Mouse (Mus musculus): ENCODE measurements around the gene Stxbp1. TPM values are rescaled to one million over a fixed set of nuclear protein-coding genes. Genes with fewer than 3 reads are reported as not detected.

Stxbp1 gene
- polyA plus RNA-seq, 1 experiment = 5.5 TPM

DNA sequence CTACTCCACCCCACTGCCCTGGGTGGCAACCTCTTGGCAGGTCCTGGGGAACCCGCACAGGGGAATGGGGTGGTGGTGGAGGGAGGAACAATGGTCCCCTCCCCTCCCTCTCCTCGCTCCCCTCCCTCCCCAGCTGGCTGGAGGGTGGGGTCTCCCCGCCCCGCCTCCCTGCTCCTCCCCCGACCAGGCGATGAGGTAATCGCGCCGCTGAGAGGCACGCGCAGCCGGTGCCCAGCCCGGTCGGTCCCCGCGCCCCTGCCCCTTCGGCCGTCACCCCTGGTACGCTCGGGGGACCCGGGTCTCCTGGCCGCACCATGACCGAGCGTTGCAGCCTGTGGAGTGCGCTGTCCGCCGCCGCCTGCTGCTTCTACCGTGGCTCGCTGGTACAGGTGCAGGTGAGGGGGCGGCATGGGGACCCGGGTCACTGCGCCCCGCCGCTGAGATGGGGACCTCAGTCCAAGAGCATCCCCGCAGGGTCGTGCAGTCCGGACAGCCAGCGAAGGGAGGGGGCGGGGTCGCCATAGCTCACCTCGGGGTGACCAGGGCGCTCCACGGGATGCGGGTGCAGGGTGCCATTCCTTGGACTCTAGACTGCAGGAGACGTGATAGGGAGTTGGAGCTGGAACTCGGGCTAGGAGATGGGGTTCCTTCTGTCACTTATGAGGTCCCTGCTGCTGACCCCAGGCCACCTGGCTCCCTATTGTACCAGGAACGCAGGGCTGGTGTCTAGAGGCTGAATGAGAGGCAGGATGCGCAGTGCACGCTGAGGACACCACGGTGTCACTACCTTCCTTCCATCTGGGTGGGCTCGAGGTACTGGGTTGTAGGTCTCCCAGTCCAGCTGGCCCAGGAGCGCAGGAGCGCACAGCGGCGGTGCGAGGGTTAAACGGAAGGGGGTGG lies 105.5 kb downstream of the Stxbp1 start:
- peaks cover 59% of the 10 kb centered on the region for H3K36me3 ChIP-seq (ENCODE audit: control insufficient read depth, insufficient read depth, low read length)

DNA sequence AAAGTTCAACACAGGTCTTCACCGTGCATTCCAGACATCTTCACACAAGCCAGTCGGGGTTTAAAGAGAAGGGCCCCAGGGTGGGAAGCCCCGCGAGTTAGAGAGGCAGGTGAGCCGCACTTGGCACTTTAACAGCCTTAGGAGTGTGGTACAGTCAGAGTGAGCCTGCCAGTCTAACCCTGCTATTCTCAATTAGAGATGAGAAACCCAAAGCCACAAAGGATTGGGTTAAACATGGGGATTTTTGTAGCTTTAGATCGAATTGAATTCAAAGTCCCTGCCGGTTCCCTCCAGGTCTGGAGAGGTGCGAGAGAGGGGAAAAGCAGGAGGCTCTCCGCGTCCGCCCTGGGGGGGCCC lies 106.2 kb downstream of the Stxbp1 start, which contains the start of gene 6330409D20Rik:
Gene 6330409D20Rik, minus strand, starts transcription at position 101 of the 357 bp plus-strand sequence.
- TF ChIP-seq CTCF (IDR thresholded peaks at IDR 0.05; ENCODE audit: extremely low read depth, insufficient read depth, insufficient read length, insufficient replicate concordance) (no peak), POLR2A (IDR thresholded peaks at IDR 0.05; ENCODE audit: low read depth, low read length) (no peak)
- H3K4me3 ChIP-seq (ENCODE audit: extremely low read depth, insufficient read depth, insufficient read length) = no peak within 1 kb of the TSS
- no peaks in the 10 kb centered on the region for H3K27me3 ChIP-seq (ENCODE audit: control insufficient read depth, insufficient read depth, low read length)
- H3K27ac ChIP-seq (ENCODE audit: insufficient read depth, low read length) = no peak within 1 kb of the TSS
- DNase-seq (ENCODE audit: low read depth in 1 of 2, low spot score in 2 of 2) = no peak
- WGBS = 82% methylated on average over 11 of the region's 11 CpGs
- H3K36me3 ChIP-seq (ENCODE audit: control insufficient read depth, insufficient read depth, low read length) = peaks cover 56% of the 10 kb centered on the region
- H3K4me1 ChIP-seq (ENCODE audit: control insufficient read depth, insufficient read depth, insufficient read length) = no peaks in the 10 kb centered on the region; the same call in 1 of the 2 replicates

More for the DNA sequence above, 105.5 kb downstream of the Stxbp1 start:
- Histone ChIP-seq H3K4me3 (ENCODE audit: extremely low read depth, insufficient read depth, insufficient read length) (no peak overlapping the region), H3K27ac (ENCODE audit: insufficient read depth, low read length) (no peak overlapping the region), H3K4me1 (ENCODE audit: control insufficient read depth, insufficient read depth, insufficient read length) (no peaks in the 10 kb centered on the region; the same call in 1 of the 2 replicates), H3K27me3 (ENCODE audit: control insufficient read depth, insufficient read depth, low read length) (no peaks in the 10 kb centered on the region)
- no peak for DNase-seq (ENCODE audit: low read depth in 1 of 2, low spot score in 2 of 2)
- 82% methylated on average over 54 of the region's 58 CpGs for WGBS
- TF ChIP-seq CTCF (IDR thresholded peaks at IDR 0.05; ENCODE audit: extremely low read depth, insufficient read depth, insufficient read length, insufficient replicate concordance) = no peak

DNA sequence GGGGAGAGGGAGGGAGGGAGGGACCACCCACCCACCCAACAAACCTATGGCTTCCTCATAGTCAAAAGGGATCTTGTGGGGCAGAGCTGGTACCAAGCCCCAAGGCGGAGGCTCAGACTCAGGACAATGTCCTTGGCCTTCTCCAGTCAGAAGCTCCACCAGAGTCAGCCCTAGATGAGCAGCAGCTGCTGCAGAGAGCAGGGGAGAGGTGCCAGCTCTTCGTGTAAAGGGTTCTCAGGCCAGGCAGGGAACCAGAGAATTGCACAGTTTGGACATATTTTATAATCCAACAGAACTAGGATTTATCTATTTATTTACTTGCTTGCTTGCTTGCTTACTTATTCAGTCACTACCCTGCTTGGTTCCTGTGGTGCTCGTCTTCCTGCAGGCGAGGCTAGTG lies 107.7 kb downstream of the Stxbp1 start:
- 84% methylated on average over 4 of the region's 4 CpGs for WGBS
- TF ChIP-seq POLR2A (IDR thresholded peaks at IDR 0.05; ENCODE audit: low read depth, low read length) (no peak), CTCF (IDR thresholded peaks at IDR 0.05; ENCODE audit: extremely low read depth, insufficient read depth, insufficient read length, insufficient replicate concordance) (no peak)
- Histone ChIP-seq H3K36me3 (ENCODE audit: control insufficient read depth, insufficient read depth, low read length) (peaks cover 43% of the 10 kb centered on the region), H3K27ac (ENCODE audit: insufficient read depth, low read length) (no peak overlapping the region), H3K27me3 (ENCODE audit: control insufficient read depth, insufficient read depth, low read length) (no peaks in the 10 kb centered on the region), H3K4me3 (ENCODE audit: extremely low read depth, insufficient read depth, insufficient read length) (no peak overlapping the region), H3K4me1 (ENCODE audit: control insufficient read depth, insufficient read depth, insufficient read length) (peaks cover 3% of the 10 kb centered on the region)
- no peak for DNase-seq (ENCODE audit: low read depth in 1 of 2, low spot score in 2 of 2)

Other genes starting within 250 kb of the Stxbp1 start
- gene St6galnac6, start 247.5 kb downstream of the Stxbp1 start, polyA plus RNA-seq (2012; rRNA removed) = 22.3 and 32.4 TPM in 2 replicates
- gene Ak1, start 225.5 kb downstream of the Stxbp1 start, polyA plus RNA-seq (2012; rRNA removed) = 6.3 and 7.4 TPM in 2 replicates
- gene Eng, start 200.7 kb downstream of the Stxbp1 start, polyA plus RNA-seq (2012; rRNA removed) = 132 and 168 TPM in 2 replicates
- gene Fpgs, start 143.1 kb downstream of the Stxbp1 start, polyA plus RNA-seq (2012; rRNA removed) = 34.5 and 49.5 TPM in 2 replicates
- gene Cdk9, start 134.2 kb downstream of the Stxbp1 start, polyA plus RNA-seq (2012; rRNA removed) = 125 and 154 TPM in 2 replicates
- gene Sh2d3c, start 126.2 kb downstream of the Stxbp1 start, polyA plus RNA-seq (2012; rRNA removed) = 136 and 175 TPM in 2 replicates
- gene 6330409D20Rik, start 106.2 kb downstream of the Stxbp1 start, polyA plus RNA-seq (2012; rRNA removed) = 0.28 TPM in 1 of 2 replicates, not detected in the other
- 46.5 and 81.1 TPM in 2 replicates for gene Tor2a, start 90.0 kb downstream of the Stxbp1 start, polyA plus RNA-seq (2012; rRNA removed)
- gene Ttc16, start 71.6 kb downstream of the Stxbp1 start, polyA plus RNA-seq (2012; rRNA removed) = 0.20 and 0.21 TPM in 2 replicates
- gene Ptrh1, start 71.5 kb downstream of the Stxbp1 start, polyA plus RNA-seq (2012; rRNA removed) = 5.1 and 10.2 TPM in 2 replicates
- gene Cfap157, start 62.8 kb downstream of the Stxbp1 start, polyA plus RNA-seq (2012; rRNA removed) = not detected in 2 replicates
- 11.0 and 11.6 TPM in 2 replicates for gene Fam129b, start 28.9 kb upstream of the Stxbp1 start, polyA plus RNA-seq (2012; rRNA removed)
- 535 and 627 TPM in 2 replicates for gene Rpl12, start 114.3 kb upstream of the Stxbp1 start, polyA plus RNA-seq (2012; rRNA removed)
- gene Lrsam1, start 114.4 kb upstream of the Stxbp1 start, polyA plus RNA-seq (2012; rRNA removed) = 8.3 and 13.0 TPM in 2 replicates
- gene Slc2a8, start 134.8 kb upstream of the Stxbp1 start, polyA plus RNA-seq (2012; rRNA removed) = 24.7 and 28.0 TPM in 2 replicates